Mouse (Mus musculus) liver, postnatal 0 days (tissue): ENCODE data around the gene Angpt4. TPM values are rescaled to one million over a fixed set of nuclear protein-coding genes. Genes with fewer than 3 reads are reported as not detected.
A peak's percentile ranks its signal among the peaks of the same experiment; 100 is the strongest.

Experiments
- ATAC-seq: fragments of 200-750 bp; cut with Nextera tagmentation; 2 replicates; pipeline ENCODE4 v1.8.0; 2017; ENCODE audit warnings: mild to moderate bottlenecking, moderate library complexity
- DNase-seq: peaks from one replicate; pipeline ENCODE4 v3.0.0-alpha.2; 2016
- H3K27ac ChIP-seq: fragments of 300-500 bp; sonication (generic); 2 replicates; pipeline ENCODE4 v1.5.1; 2014; ENCODE audit warnings: antibody characterized with exemption, moderate library complexity, mild to moderate bottlenecking, low read depth
- H3K27me3 ChIP-seq: fragments of 300-500 bp; sonication (generic); 2 replicates; pipeline ENCODE4 v1.6.1; 2014; ENCODE audit warnings: low read length, control low read depth, mixed read lengths; ENCODE audit not compliant: insufficient read depth
- H3K36me3 ChIP-seq: fragments of 300-500 bp; sonication (generic); replicated peaks from 2 replicates; pipeline ENCODE4 v1.6.1; 2014; ENCODE audit warnings: mild to moderate bottlenecking, control low read depth, low read length, moderate library complexity, mixed read lengths; ENCODE audit not compliant: insufficient read depth
- H3K4me1 ChIP-seq: fragments of 300-500 bp; sonication (generic); 2 replicates; pipeline ENCODE4 v1.6.1; 2014; ENCODE audit warnings: antibody characterized with exemption, mild to moderate bottlenecking, control low read depth; ENCODE audit not compliant: insufficient read depth
- H3K4me2 ChIP-seq: fragments of 300-500 bp; sonication (generic); 2 replicates; pipeline ENCODE4 v1.6.1; 2014; ENCODE audit warnings: low read depth, mild to moderate bottlenecking, low read length, moderate library complexity, mixed read lengths
- H3K4me3 ChIP-seq: fragments of 300-500 bp; sonication (generic); 2 replicates; pipeline ENCODE4 v1.5.1; 2014; ENCODE audit warnings: low read depth, low read length
- H3K9ac ChIP-seq: fragments of 300-500 bp; sonication (generic); replicated peaks from 2 replicates; pipeline ENCODE4 v1.6.1; 2014; ENCODE audit warnings: mild to moderate bottlenecking, moderate library complexity
- H3K9me3 ChIP-seq: fragments of 300-500 bp; sonication (generic); 2 replicates; pipeline ENCODE4 v1.6.1; 2016; ENCODE audit warnings: mild to moderate bottlenecking, control low read depth, low read length, mixed read lengths
- CTCF ChIP-seq: sonication (generic); IDR thresholded peaks from 2 replicates; pipeline ENCODE4 v1.5.1; 2016; ENCODE audit warnings: antibody characterized with exemption, low read depth
- EP300 ChIP-seq: IDR thresholded peaks from 2 replicates; pipeline ENCODE4 v1.6.1; 2016; ENCODE audit warnings: antibody characterized with exemption, low read depth, mild to moderate bottlenecking
- WGBS: fragments of 180-500 bp; shearing (Covaris S2); extraction: QIAGEN DNeasy Blood & Tissue Kit; methylation state at CpG from one replicate; pipeline ENCODE4 v1.1.7; 2014; ENCODE audit not compliant: insufficient replicate concordance; 5-methylcytosine and 5-hydroxymethylcytosine counted together
- polyA plus RNA-seq: library from polyadenylated mRNA; unstranded; fragments of >200 nt; fragmentation: Nextera tagmentation; extraction: Ambion mirVana; gene quantifications from 2 replicates; pipeline ENCODE4 v1.2.1, GENCODE M21; 2015

Angpt4 gene
- polyA plus RNA-seq, 1 experiment from 2014 or later, result 0.26 TPM

DNA sequence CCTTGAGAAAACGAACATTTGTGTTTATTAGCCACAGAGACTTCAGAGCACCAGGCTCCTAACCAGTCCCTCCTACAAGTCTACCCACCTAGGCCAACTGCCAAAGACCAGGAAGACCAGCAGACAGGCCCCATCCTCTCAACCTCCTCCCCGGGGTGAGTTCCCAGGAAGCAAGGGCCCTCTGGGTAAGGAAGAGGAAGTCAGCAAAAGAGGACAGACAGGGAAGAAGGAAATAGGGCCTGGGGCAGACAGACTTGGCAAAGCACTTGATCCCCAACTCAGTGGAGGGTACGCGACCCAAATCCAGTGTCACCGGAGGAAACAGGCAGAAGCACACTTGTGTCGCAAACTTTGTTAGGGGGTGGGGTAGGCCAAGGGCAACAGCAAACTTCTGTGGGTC, 58.4 kb downstream of the Angpt4 start:
- WGBS, result 60% methylated on average over 6 of the region's 6 CpGs
- peaks cover 44% of the 10 kb centered on the region for H3K4me1 ChIP-seq
- ATAC-seq, result no peak

DNA sequence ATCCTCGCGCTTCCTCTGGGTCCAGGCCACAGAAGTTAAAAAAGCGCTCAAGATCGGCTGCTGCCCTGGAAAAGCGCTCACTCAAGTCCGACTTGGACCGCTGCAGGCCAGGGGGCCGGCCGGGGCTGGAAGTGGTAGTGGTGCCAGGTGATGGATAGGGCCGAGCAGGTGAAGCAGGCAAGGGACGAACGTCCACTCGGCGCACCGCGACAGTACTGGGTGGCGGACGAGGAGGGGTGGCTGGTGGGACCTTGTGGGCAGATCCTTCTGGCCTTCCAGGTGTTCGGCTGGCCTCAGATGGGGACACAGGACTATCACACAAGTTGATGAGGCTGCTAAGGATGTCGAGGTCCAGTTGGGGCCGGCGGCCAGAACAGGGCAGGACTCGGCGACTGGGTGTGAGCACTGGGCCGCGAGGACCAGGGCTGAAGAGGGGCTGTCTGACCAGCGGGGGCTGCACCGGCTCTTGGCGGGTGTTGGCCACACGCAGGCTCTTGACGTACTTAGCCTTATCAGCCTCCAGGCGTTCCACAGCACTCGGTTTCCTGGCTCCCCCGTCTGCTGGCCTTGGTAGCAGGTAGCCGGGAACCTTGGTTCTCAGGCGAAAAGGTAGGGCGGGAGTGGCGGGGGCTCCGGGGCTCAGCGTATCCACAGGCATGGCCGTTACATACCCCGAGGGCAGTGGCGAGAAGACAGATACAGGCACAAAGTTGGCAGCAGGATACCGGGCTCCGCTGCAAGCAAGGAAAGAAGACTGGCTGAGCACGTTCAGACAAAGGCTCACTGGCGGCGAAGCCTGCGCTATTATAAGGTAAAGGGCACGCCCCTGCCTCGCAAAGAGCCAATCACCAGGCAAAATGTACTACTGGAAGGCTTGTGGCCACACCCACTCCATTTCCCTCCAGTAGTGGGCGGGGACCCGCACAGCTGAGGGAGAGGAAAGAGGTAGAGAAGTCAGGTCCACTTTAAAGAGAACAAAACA, 59.5 kb downstream of the Angpt4 start:
- no peak overlapping the region for H3K4me3 ChIP-seq
- no peaks in the 10 kb centered on the region for H3K9me3 ChIP-seq
- TF ChIP-seq CTCF, result no peak
- TF ChIP-seq EP300, result no peak
- no peak overlapping the region for H3K9ac ChIP-seq
- H3K36me3 ChIP-seq, result peaks cover 12% of the 10 kb centered on the region
- peaks cover 48% of the 10 kb centered on the region for H3K4me1 ChIP-seq
- no peaks in the 10 kb centered on the region for H3K27me3 ChIP-seq
- ATAC-seq (peak; percentile 71), DNase-seq (peak; percentile 83)
- H3K4me2 ChIP-seq, result peak overlapping the region; percentile 10
- no peak overlapping the region for H3K27ac ChIP-seq
- WGBS, result 51% methylated on average over 52 of the region's 53 CpGs

More for the DNA sequence above, 58.4 kb downstream of the Angpt4 start:
- Histone ChIP-seq H3K4me2 (no peak overlapping the region), H3K27me3 (no peaks in the 10 kb centered on the region), H3K36me3 (peaks cover 12% of the 10 kb centered on the region), H3K27ac (no peak overlapping the region), H3K9me3 (no peaks in the 10 kb centered on the region), H3K9ac (no peak overlapping the region), H3K4me3 (no peak overlapping the region)
- DNase-seq, result no peak
- no peak for TF ChIP-seq CTCF
- TF ChIP-seq EP300, result no peak

DNA sequence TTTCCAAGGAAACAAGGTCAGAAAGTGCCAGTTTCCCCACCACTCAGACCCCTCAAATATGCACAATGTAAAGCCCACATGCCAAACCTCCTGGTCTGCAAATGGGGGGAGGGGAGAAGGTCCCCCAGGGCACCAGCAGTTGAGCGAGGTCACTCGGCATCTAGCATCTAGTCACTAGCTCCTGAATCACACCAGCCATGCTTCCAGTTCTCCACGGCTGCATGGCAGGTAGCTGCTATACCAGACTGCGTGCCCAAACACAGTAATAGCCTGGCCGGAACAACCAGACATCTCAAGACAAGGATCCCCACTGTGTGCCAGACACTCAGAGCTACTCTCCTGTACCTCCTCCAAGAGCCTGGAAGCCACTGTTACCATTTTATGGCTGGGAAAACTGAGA, 60.7 kb downstream of the Angpt4 start:
- WGBS, result 83% methylated on average over 5 of the region's 5 CpGs
- Histone ChIP-seq H3K4me3 (no peak overlapping the region), H3K36me3 (peaks cover 12% of the 10 kb centered on the region), H3K9ac (no peak overlapping the region), H3K27me3 (no peaks in the 10 kb centered on the region), H3K4me1 (peaks cover 57% of the 10 kb centered on the region), H3K27ac (no peak overlapping the region), H3K4me2 (no peak overlapping the region), H3K9me3 (no peaks in the 10 kb centered on the region)
- no peak for ATAC-seq
- DNase-seq, result no peak
- no peak for TF ChIP-seq EP300
- no peak for TF ChIP-seq CTCF

DNA sequence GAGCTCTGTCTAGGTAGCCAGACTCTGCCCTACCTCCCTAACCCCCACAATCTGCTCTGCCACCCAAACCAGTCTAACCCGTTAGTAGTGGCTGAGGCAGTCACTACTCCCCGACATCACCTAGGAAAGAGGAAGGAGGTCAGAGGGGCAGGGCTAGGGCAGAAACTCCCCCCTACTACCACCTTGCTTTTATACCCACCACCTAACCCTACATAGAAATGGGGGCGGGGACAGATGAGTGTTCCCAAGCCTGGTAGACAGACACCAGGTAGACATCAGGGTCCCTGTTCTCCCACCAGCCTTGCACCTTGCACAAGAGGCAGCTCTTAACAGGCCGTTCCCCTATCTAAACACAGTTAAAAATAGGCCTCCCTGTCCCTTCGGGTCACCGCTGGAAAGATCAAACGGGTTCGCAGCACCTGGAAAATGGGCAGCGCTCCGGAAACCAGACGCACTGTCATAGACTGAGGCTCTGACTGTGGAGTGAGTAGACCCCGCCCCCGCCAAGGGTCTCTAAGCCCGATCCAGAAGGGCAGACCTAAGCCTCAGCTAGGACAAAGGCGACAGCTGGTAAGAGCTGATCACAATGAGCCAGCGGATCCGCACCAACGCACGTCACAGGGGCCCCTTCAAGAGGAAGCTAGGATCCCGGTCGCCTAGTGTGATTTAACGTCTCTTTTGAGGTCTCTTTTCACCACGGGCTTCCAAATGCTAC, 62.0 kb downstream of the Angpt4 start:
- peak overlapping the region; percentile 44 for H3K4me3 ChIP-seq
- WGBS, result 8% methylated on average over 23 of the region's 23 CpGs
- TF ChIP-seq EP300, result no peak
- no peak for TF ChIP-seq CTCF
- H3K4me1 ChIP-seq, result peaks cover 64% of the 10 kb centered on the region
- peaks cover 12% of the 10 kb centered on the region for H3K36me3 ChIP-seq
- no peaks in the 10 kb centered on the region for H3K27me3 ChIP-seq
- ATAC-seq, result peak; percentile 37
- peak overlapping the region; percentile 74 for H3K4me2 ChIP-seq
- peak overlapping the region; percentile 84 for H3K27ac ChIP-seq
- peak; percentile 64 for DNase-seq
- H3K9me3 ChIP-seq, result no peaks in the 10 kb centered on the region
- peak overlapping the region; percentile 50 for H3K9ac ChIP-seq

DNA sequence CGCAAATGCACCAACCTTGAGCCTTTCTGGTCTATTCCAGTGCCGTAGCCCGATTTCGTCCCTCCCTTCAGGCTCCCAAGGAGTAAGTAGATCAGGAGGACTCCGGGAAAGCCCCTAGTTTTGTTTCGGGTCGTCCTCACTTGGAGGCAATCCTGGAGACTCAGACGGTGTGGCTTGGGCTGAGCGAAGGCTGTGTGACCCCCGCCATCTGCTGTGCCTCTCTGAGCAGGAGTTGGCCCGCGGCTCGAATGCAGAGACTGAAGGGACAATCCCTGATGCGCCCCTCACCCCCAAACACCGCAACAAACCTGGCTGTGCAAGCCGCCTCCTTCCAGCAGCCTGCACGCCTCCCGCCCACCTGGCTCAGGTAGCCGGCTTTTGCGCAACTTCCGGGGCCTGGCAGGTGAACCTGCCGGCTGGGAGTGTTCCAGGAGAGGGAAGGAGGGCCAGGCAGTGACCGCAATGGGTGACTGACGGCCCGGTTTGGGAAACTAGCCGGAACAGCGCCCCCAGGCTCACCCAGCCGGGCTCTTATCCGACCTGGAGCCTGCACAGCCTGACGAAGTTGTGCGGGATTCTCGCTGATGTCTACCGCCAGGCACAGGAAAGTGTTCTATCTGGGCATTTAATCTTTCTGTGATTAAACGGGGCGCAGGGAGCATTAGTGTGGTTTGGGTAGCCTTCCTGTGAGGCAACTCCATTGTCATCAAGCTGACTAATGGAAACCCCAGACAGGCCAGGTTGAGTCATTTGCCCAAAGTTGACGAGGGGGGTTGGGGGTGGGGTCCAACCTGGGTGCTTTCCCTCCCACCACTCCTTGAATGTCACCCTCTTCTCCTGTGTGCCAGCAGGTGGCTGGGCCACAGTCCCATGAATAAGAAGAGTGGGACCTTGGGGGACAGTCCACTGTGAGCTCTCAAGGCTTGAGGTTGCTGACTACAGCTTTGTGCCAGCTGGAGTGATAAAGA, 62.9 kb downstream of the Angpt4 start:
- Histone ChIP-seq H3K9me3 (no peaks in the 10 kb centered on the region), H3K4me1 (peaks cover 66% of the 10 kb centered on the region), H3K36me3 (peaks cover 10% of the 10 kb centered on the region), H3K27ac (peak overlapping the region; percentile 84), H3K4me2 (peak overlapping the region; percentile 74), H3K4me3 (peak overlapping the region; percentile 44), H3K9ac (peak overlapping the region; percentile 50), H3K27me3 (no peaks in the 10 kb centered on the region)
- 6% methylated on average over 36 of the region's 36 CpGs for WGBS
- ATAC-seq, result peak; percentile 64
- TF ChIP-seq EP300 (no peak), CTCF (peak; percentile 46)
- DNase-seq, result peak; percentile 81
